Comparison of ENCODE assay signal across 22 mouse cellular contexts in the genomic region with DNA sequence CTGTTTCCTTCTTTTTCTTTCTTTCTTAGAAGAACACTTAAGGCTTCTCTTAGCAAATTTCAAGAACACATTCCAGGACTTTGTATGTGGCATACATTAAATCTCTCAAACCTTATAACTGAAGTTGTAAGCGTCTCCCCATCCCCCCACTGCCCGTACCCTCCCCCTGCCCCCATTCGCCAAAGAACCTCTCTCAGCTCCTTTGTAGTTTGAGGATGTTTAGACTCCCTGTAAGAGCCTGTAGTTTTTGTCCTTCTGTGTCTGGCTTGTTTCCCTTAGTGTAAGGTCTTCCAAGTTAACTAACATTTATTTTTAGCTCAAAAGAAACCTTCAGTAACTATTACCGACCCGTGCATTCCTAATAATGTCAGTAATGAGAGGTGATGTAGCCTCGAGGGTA.
DNase-seq lines count a peak whose midpoint lies in the region; ATAC-seq and TF ChIP-seq lines count a peak whose summit lies in the region.
"Had no signal": no experiment of that assay in that cellular context is flagged by ENCODE, and none has a peak within 500 bp of the region (broad histone marks: within the 10 kb centered on the region; RNA-seq: fewer than 3 reads in every experiment).

No protein-coding gene starts in this region.

- no peak overlapping the region for H3K27ac ChIP-seq in lung, embryonic 16.5 days (ENCODE audit: low read length)
- H3K27ac ChIP-seq in forebrain, embryonic 13.5 days: peak overlapping the region; percentile 65
- H3K27ac ChIP-seq: embryonic facial prominence, embryonic 12.5 days; heart, embryonic 13.5 days; limb, embryonic 10.5 days had no signal

- TF ChIP-seq CTCF in lung, adult 2 months (IDR thresholded peaks at IDR 0.05; ENCODE audit: insufficient read depth, low read length): no peak
- no peak for TF ChIP-seq CTCF in brain, embryonic 14.5 days (IDR thresholded peaks at IDR 0.05; ENCODE audit: borderline replicate concordance, extremely low read depth, insufficient read depth, insufficient read length)

- peak; percentile 38 for DNase-seq in embryo, embryonic 10.5 days (ENCODE audit: low spot score)
- no peak for DNase-seq in embryo, embryonic 10 days (ENCODE audit: low spot score)
- no peak for DNase-seq in lung, adult 2 months
- peak; percentile 81 for DNase-seq in brain, embryonic 14.5 days (ENCODE audit: low read depth)
- no peak for DNase-seq in urinary bladder, postnatal 36 days (ENCODE audit: low spot score in 2 of 2)
- no peak for DNase-seq in cerebellum, postnatal 4 days (ENCODE audit: low spot score in 2 of 2)
- DNase-seq: adrenal gland, adult 2 months; cerebellum, postnatal 10 days; gastrocnemius, postnatal 10 days; heart, adult 18-20 months; kidney, adult 9 months; kidney, postnatal 25 days; liver, postnatal 0 days; thymus, adult 2 months had no signal

- no peak overlapping the region for H3K4me2 ChIP-seq in lung, embryonic 16.5 days (ENCODE audit: low read depth, low read length)
- no peak overlapping the region for H3K4me2 ChIP-seq in forebrain, embryonic 13.5 days
- H3K4me2 ChIP-seq: embryonic facial prominence, embryonic 12.5 days; heart, embryonic 13.5 days; neural tube, embryonic 13.5 days had no signal

- H3K27me3 ChIP-seq in lung, embryonic 16.5 days (ENCODE audit: control insufficient read depth, insufficient read depth, low read depth, low read length): no peaks in the 10 kb centered on the region
- H3K27me3 ChIP-seq in forebrain, embryonic 13.5 days: peaks cover 3% of the 10 kb centered on the region; the same call in 1 of the 2 replicates
- H3K27me3 ChIP-seq: embryonic facial prominence, embryonic 12.5 days; heart, embryonic 13.5 days; neural tube, embryonic 13.5 days had no signal

- H3K4me1 ChIP-seq in lung, embryonic 16.5 days (replicated peaks; ENCODE audit: control insufficient read depth, insufficient read depth, low read length): peaks cover 10% of the 10 kb centered on the region
- no peaks in the 10 kb centered on the region for H3K4me1 ChIP-seq in lung, adult 2 months (ENCODE audit: control insufficient read depth, insufficient read depth, low read length)
- peaks cover 42% of the 10 kb centered on the region for H3K4me1 ChIP-seq in forebrain, embryonic 13.5 days

- H3K9ac ChIP-seq in lung, embryonic 16.5 days (ENCODE audit: low read length): no peak overlapping the region
- H3K9ac ChIP-seq in forebrain, embryonic 13.5 days: no peak overlapping the region
- H3K9ac ChIP-seq: embryonic facial prominence, embryonic 12.5 days; heart, embryonic 13.5 days; liver, postnatal 0 days; neural tube, embryonic 13.5 days had no signal

- peak; percentile 53; the same call in 1 of the 2 replicates for ATAC-seq in lung, embryonic 16.5 days (ENCODE audit: low read depth)
- peak; percentile 68; the same call in 1 of the 2 replicates for ATAC-seq in forebrain, embryonic 13.5 days
- ATAC-seq: inflammation-experienced regulatory T-cells, adult 6 months; liver, postnatal 0 days had no signal

- H3K36me3 ChIP-seq in lung, embryonic 16.5 days (ENCODE audit: control insufficient read depth, insufficient read depth, low read length): no peaks in the 10 kb centered on the region
- H3K36me3 ChIP-seq in forebrain, embryonic 13.5 days (ENCODE audit: poor library complexity, severe bottlenecking): no peaks in the 10 kb centered on the region
- H3K36me3 ChIP-seq: embryonic facial prominence, embryonic 12.5 days; heart, embryonic 13.5 days; limb, embryonic 10.5 days; neural tube, embryonic 13.5 days had no signal

- no peak overlapping the region for H3K4me3 ChIP-seq in lung, embryonic 16.5 days (ENCODE audit: low read length)
- no peak overlapping the region for H3K4me3 ChIP-seq in lung, adult 2 months (replicated peaks; ENCODE audit: extremely low read depth, low read depth, low read length)
- H3K4me3 ChIP-seq in forebrain, embryonic 13.5 days: no peak overlapping the region
- H3K4me3 ChIP-seq: embryonic facial prominence, embryonic 12.5 days; erythroblast, embryonic 14.5 days; heart, embryonic 13.5 days; limb, embryonic 10.5 days; neural tube, embryonic 13.5 days had no signal

- TF ChIP-seq POLR2A in lung, adult 2 months (IDR thresholded peaks at IDR 0.05; ENCODE audit: borderline replicate concordance, extremely low read depth, low read depth, low read length): no peak
- TF ChIP-seq POLR2A in brain, embryonic 14.5 days (IDR thresholded peaks at IDR 0.05; ENCODE audit: borderline replicate concordance, extremely low read depth, insufficient read depth, insufficient read length, poor library complexity, severe bottlenecking): no peak

- 18% methylated on average over 6 of the region's 6 CpGs for WGBS in lung, embryonic 16.5 days
- 17% methylated on average over 6 of the region's 6 CpGs for WGBS in lung, adult 2 months
- 14% methylated on average over 6 of the region's 6 CpGs for WGBS in forebrain, embryonic 13.5 days

- H3K9me3 ChIP-seq in lung, embryonic 16.5 days (ENCODE audit: control insufficient read depth, low read length): no peaks in the 10 kb centered on the region
- H3K9me3 ChIP-seq in forebrain, embryonic 13.5 days (replicated peaks): no peaks in the 10 kb centered on the region
- H3K9me3 ChIP-seq: embryonic facial prominence, embryonic 12.5 days; heart, embryonic 13.5 days; limb, embryonic 10.5 days; neural tube, embryonic 13.5 days had no signal

Comparison
In these comparisons a context has a peak if more than half of its experiments do, and no peak if none do; other contexts are left out.
1. DNase-seq: peak in embryo, embryonic 10.5 days (single experiment) and brain, embryonic 14.5 days (single experiment); none in embryo, embryonic 10 days (single experiment), lung, adult 2 months (single experiment), urinary bladder, postnatal 36 days (0 of 2) and cerebellum, postnatal 4 days (0 of 2).